Mouse (Mus musculus): ENCODE data around the gene Pmfbp1.

- TF ChIP-seq ZC3H11A (IDR thresholded peaks at IDR 0.05; ENCODE audit: borderline replicate concordance, low read depth, low read length) (peak; percentile 72; the same call in 1 of the 2 replicates), HCFC1 (IDR thresholded peaks at IDR 0.05; ENCODE audit: borderline replicate concordance, insufficient read depth, low read length) (no peak)
Observed at GRCm38 (mm10) chr8:109467516-109467915, 26.3 kb upstream of the Pmfbp1 start.

All from ES-E14 (cell line).